Mouse (Mus musculus) C2C12 (cell line): Measurements from ENCODE around the gene Lrba.

Experiments
- CTCF ChIP-seq: IDR thresholded peaks from one replicate; pipeline ENCODE4 v1.5.1; 2011; ENCODE audit not compliant: control insufficient read depth, insufficient read depth, insufficient read length
- MAX ChIP-seq: IDR thresholded peaks from one replicate; pipeline ENCODE4 v1.6.1; 2011; ENCODE audit warnings: mild to moderate bottlenecking, control low read depth
- MYOD1 ChIP-seq: IDR thresholded peaks from one replicate; pipeline ENCODE4 v1.6.1; 2011; ENCODE audit warnings: low read depth; ENCODE audit not compliant: control insufficient read depth, insufficient read length
- USF1 ChIP-seq: IDR thresholded peaks from one replicate; pipeline ENCODE4 v1.6.1; 2011; ENCODE audit warnings: low read depth, mild to moderate bottlenecking, control low read depth, moderate library complexity

- no peak for TF ChIP-seq CTCF
- TF ChIP-seq MYOD1: no peak
- no peak for TF ChIP-seq MAX
- no peak for TF ChIP-seq USF1
These were observed 603.0 kb downstream of the Lrba start for GRCm38 (mm10) chr3:86827506-86827905.
